Mouse (Mus musculus) heart, embryonic 15.5 days (tissue): ENCODE data around the gene Olfr1271. TPM values are rescaled to one million over a fixed set of nuclear protein-coding genes. Genes with fewer than 3 reads are reported as not detected.
"Not testable (repeated sequence)": the region's sequence is repeated elsewhere in the genome, so short reads cannot be mapped to it uniquely, and the experiment has no call there.

ENCODE experiments used
- ATAC-seq: fragments of 200-750 bp; cut with Nextera tagmentation; replicated peaks from 2 replicates; pipeline ENCODE4 v1.8.0; 2017; ENCODE audit warnings: low read depth, moderate TSS enrichment; ENCODE audit not compliant: insufficient number of reproducible peaks, insufficient read depth, low FRiP score
- H3K27ac ChIP-seq: fragments of 300-500 bp; sonication (generic); 2 replicates; pipeline ENCODE4 v1.5.1; 2015; ENCODE audit warnings: mild to moderate bottlenecking, inconsistent platforms
- H3K27me3 ChIP-seq: fragments of 300-500 bp; sonication (generic); 2 replicates; pipeline ENCODE4 v1.6.1; 2015; ENCODE audit warnings: inconsistent platforms
- H3K36me3 ChIP-seq: fragments of 300-500 bp; sonication (generic); 2 replicates; pipeline ENCODE4 v1.6.1; 2015; ENCODE audit warnings: mild to moderate bottlenecking, inconsistent platforms
- H3K4me1 ChIP-seq: fragments of 300-500 bp; sonication (generic); replicated peaks from 2 replicates; pipeline ENCODE4 v1.6.1; 2015; ENCODE audit warnings: inconsistent platforms
- H3K4me2 ChIP-seq: fragments of 300-500 bp; sonication (generic); 2 replicates; pipeline ENCODE4 v1.6.1; 2015; ENCODE audit warnings: inconsistent platforms, mild to moderate bottlenecking, moderate library complexity
- H3K4me3 ChIP-seq: fragments of 300-500 bp; sonication (generic); 2 replicates; pipeline ENCODE4 v1.5.1; 2015; ENCODE audit warnings: mild to moderate bottlenecking, inconsistent platforms
- H3K9ac ChIP-seq: fragments of 300-500 bp; sonication (generic); 2 replicates; pipeline ENCODE4 v1.6.1; 2015; ENCODE audit warnings: mild to moderate bottlenecking, inconsistent platforms
- H3K9me3 ChIP-seq: fragments of 300-500 bp; sonication (generic); replicated peaks from 2 replicates; pipeline ENCODE4 v1.6.1; 2016; ENCODE audit warnings: inconsistent platforms
- WGBS: fragments of 180-500 bp; shearing (Covaris S2); methylation state at CpG from one replicate; pipeline ENCODE4 v1.1.7; 2015; ENCODE audit warnings: mixed read lengths; 5-methylcytosine and 5-hydroxymethylcytosine counted together
- polyA plus RNA-seq: library from polyadenylated mRNA; unstranded; fragments of >200 nt; fragmentation: Nextera tagmentation; extraction: Ambion mirVana; gene quantifications from 2 replicates; pipeline ENCODE4 v1.2.1, GENCODE M21; 2015

The Olfr1271 gene
- not detected in 2 replicates for polyA plus RNA-seq

DNA sequence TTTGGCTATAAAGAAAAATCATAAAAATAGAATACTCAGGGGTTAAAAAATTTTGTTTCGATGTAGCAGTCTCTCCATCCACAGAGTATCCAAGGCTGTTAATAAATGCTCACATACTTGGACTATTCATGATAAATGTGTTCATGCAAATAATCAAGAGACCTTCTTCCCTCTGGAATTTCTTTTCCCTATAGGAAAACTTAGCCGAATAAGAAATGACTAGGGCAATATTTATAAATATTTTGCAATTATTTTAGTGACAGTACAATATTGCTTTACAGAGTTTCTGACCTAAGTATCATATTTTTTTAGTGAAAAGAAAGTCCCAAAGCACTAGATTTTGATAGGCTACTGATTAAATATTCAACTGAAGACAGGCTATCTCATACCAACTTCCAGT lies at the start of gene Olfr1271:
Gene Olfr1271 (minus strand): TSS at position 101 of the 400 bp plus-strand sequence.
- 73% methylated on average over 2 of the region's 2 CpGs for WGBS
- no peaks in the 10 kb centered on the region for H3K36me3 ChIP-seq
- no peak within 1 kb of the TSS for H3K4me2 ChIP-seq
- no peak within 1 kb of the TSS for H3K9ac ChIP-seq
- no peak for ATAC-seq
- no peaks in the 10 kb centered on the region for H3K27me3 ChIP-seq
- no peak within 1 kb of the TSS for H3K27ac ChIP-seq
- H3K4me3 ChIP-seq, result no peak within 1 kb of the TSS
- H3K9me3 ChIP-seq, result no peaks in the 10 kb centered on the region
- H3K4me1 ChIP-seq, result no peaks in the 10 kb centered on the region

DNA sequence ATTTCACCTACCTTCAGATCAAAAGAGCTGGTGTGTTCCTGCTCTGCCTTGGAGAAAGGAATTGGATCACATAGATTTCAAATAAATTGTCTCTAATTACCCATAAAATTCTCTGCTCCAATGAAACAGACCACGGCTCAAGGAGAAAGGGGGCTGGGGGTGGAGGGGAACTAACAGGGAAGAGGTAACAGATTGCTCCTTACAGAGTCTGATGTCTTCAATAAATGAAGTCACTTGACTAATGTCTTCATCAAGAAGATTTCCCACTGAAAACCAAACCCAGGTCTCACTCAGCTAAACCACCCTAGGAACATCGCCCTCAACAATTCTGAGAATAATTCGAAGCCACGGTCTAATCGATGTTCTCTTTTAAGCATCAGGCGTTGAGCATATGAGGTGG lies 21.9 kb upstream of the Olfr1271 start, which contains the start of gene Olfr1272:
Gene Olfr1272 (minus strand): TSS at position 101 of the 400 bp plus-strand sequence.
- Histone ChIP-seq H3K4me1 (no peaks in the 10 kb centered on the region), H3K4me3 (no peak within 1 kb of the TSS), H3K9me3 (no peaks in the 10 kb centered on the region), H3K27me3 (no peaks in the 10 kb centered on the region), H3K27ac (no peak within 1 kb of the TSS), H3K9ac (no peak within 1 kb of the TSS), H3K4me2 (no peak within 1 kb of the TSS), H3K36me3 (no peaks in the 10 kb centered on the region)
- WGBS, result 86% methylated on average over 6 of the region's 6 CpGs
- ATAC-seq, result no peak

DNA sequence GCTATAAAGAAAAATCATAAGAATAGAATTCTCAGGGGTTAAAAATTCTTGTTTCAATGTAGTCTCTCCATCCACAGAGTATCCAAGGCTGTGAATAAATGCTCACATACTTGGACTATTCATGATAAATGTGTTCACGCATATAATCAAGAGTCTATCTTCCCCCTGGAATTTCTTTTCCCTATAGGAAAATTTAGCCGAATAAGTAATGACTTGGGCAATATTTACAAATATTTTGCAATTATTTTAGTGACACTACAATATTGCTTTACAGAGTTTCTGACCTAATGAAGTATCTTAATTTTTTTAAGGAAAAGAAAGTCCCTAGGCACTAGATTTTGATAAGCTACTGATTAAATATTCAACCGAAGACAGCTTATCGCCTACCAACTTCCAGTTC lies 13.3 kb downstream of the Olfr1271 start, which contains the start of gene Olfr142:
Gene Olfr142 (minus strand): TSS at position 101 of the 400 bp plus-strand sequence.
- WGBS, result 83% methylated on average over 4 of the region's 4 CpGs
- Histone ChIP-seq H3K9ac (no peak within 1 kb of the TSS), H3K27ac (no peak within 1 kb of the TSS), H3K4me2 (no peak within 1 kb of the TSS), H3K36me3 (no peaks in the 10 kb centered on the region), H3K4me3 (no peak within 1 kb of the TSS), H3K27me3 (no peaks in the 10 kb centered on the region), H3K9me3 (no peaks in the 10 kb centered on the region), H3K4me1 (no peaks in the 10 kb centered on the region)
- no peak for ATAC-seq

DNA sequence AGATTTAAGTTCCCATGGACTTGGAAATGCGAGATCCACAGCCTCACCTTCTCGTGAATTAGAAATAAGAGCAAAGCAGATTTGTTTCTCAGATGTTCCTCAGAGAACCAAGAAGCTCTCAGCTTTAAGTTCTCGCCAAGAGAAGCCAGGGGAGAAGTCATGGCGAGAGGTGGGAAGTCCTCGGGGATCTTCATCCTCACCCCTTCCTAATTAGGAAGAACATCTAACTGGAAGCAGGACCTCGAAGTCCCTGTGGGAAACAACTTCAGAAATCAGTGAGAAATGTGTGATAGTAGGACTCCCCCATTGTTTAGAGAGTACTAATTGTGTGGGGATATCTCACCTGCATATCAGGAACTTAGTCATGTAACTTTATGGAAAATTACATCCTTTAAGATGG lies 46.4 kb downstream of the Olfr1271 start, which contains the start of gene Olfr1506:
Gene Olfr1506 (minus strand): TSS at position 101 of the 400 bp plus-strand sequence.
- not testable (repeated sequence) for H3K36me3 ChIP-seq, H3K9ac ChIP-seq, H3K27ac ChIP-seq, H3K27me3 ChIP-seq, H3K4me1 ChIP-seq, H3K4me3 ChIP-seq, H3K4me2 ChIP-seq, ATAC-seq, H3K9me3 ChIP-seq
- WGBS, result no CpG with 5 or more reads among the region's 6 CpGs

Other genes starting within 250 kb of the Olfr1271 start
- gene Olfr1264, start 245.5 kb downstream of the Olfr1271 start, polyA plus RNA-seq, result not detected in 2 replicates
- gene Olfr1265, start 235.7 kb downstream of the Olfr1271 start, polyA plus RNA-seq, result not detected in 2 replicates
- gene Olfr140, start 207.4 kb downstream of the Olfr1271 start, polyA plus RNA-seq, result not detected in 2 replicates
- not detected in 2 replicates for gene Olfr1269, start 149.6 kb downstream of the Olfr1271 start, polyA plus RNA-seq
- gene Olfr32, start 128.7 kb downstream of the Olfr1271 start, polyA plus RNA-seq, result not detected in 2 replicates
- gene Olfr1270, start 117.9 kb downstream of the Olfr1271 start, polyA plus RNA-seq, result not detected in 2 replicates
- gene Olfr1506, start 46.5 kb downstream of the Olfr1271 start, polyA plus RNA-seq, result not detected in 2 replicates
- not detected in 2 replicates for gene Olfr142, start 13.4 kb downstream of the Olfr1271 start, polyA plus RNA-seq
- not detected in 2 replicates for gene Olfr1272, start 21.8 kb upstream of the Olfr1271 start, polyA plus RNA-seq
- gene Gm13769, start 51.2 kb upstream of the Olfr1271 start, polyA plus RNA-seq, result 0.05 TPM in 1 of 2 replicates, not detected in the other
- not detected in 2 replicates for gene Olfr1274-ps, start 127.7 kb upstream of the Olfr1271 start, polyA plus RNA-seq